Mouse (Mus musculus): ENCODE data around the gene 4933407L21Rik. TPM values are rescaled to one million over a fixed set of nuclear protein-coding genes. Genes with fewer than 3 reads are reported as not detected.
"Not testable (repeated sequence)": the region's sequence is repeated elsewhere in the genome, so short reads cannot be mapped to it uniquely, and the experiment has no call there.

Gene 4933407L21Rik
- total RNA-seq, 2 experiments from 2014 or later: 6.3 to 7.8 TPM

GRCm38 (mm10) chr1:85988351-85988750 is 60.1 kb downstream of the 4933407L21Rik start:
- intact Hi-C loops (cut with DNase I): no loop called here
- no peak for DNase-seq (ENCODE audit: extremely low spot score in 1 of 2, low spot score in 2 of 2)

GRCm38 (mm10) chr1:85988882-85989281 is 60.6 kb downstream of the 4933407L21Rik start:
- DNase-seq (ENCODE audit: extremely low spot score in 1 of 2, low spot score in 2 of 2); intact Hi-C loops (cut with DNase I): not testable (repeated sequence)

Other genes with a start within 250 kb of the 4933407L21Rik start
- gene A630001G21Rik, start 149.8 kb upstream of the 4933407L21Rik start, total RNA-seq (2021): under 1 TPM; 0.49 to 0.91 TPM
- gene Cab39, start 135.0 kb upstream of the 4933407L21Rik start, total RNA-seq (2021): 100 to 1,000 TPM; 134 to 148 TPM
- gene Itm2c, start 34.2 kb upstream of the 4933407L21Rik start, total RNA-seq (2021): 100 to 1,000 TPM; 258 to 275 TPM
- under 1 TPM in 1 of 2 experiments, not detected in 1; 0.08 TPM for gene Gpr55, start 32.5 kb downstream of the 4933407L21Rik start, total RNA-seq (2021)
- gene Spata3, start 88.3 kb downstream of the 4933407L21Rik start, total RNA-seq (2021): under 1 TPM; 0.62 to 0.89 TPM
- 1 to 10 TPM; 4.7 to 8.8 TPM for gene 2810459M11Rik, start 117.4 kb downstream of the 4933407L21Rik start, total RNA-seq (2021)
- gene Psmd1, start 135.9 kb downstream of the 4933407L21Rik start, total RNA-seq (2021): 100 to 1,000 TPM; 126 to 127 TPM
- under 1 TPM in 1 of 2 experiments, not detected in 1; 0.36 TPM for gene Htr2b, start 183.5 kb downstream of the 4933407L21Rik start, total RNA-seq (2021)
- 1 to 10 TPM in 1 of 2 experiments, not detected in 1; 6.5 TPM for gene Gm21972, start 205.2 kb downstream of the 4933407L21Rik start, total RNA-seq (2021)
- gene Armc9, start 226.3 kb downstream of the 4933407L21Rik start, total RNA-seq (2021): 10 to 100 TPM; 40.7 to 45.7 TPM

All from left cerebral cortex, postnatal 10 days (tissue).